ENCODE assay signal across 8 mouse cellular contexts in genomic region chr6:145276265-145276780, GRCm38 (mm10). TPM values are rescaled to one million over a fixed set of nuclear protein-coding genes. Genes with fewer than 3 reads are reported as not detected.
A peak's percentile ranks its signal among the peaks of the same experiment; 100 is the strongest.
DNase-seq lines count a peak whose midpoint lies in the region; ATAC-seq and TF ChIP-seq lines count a peak whose summit lies in the region.

No protein-coding gene starts in this region.

- no peaks in the 10 kb centered on the region for H3K9me3 ChIP-seq in hindbrain, embryonic 14.5 days (ENCODE audit: control insufficient read depth, low read length)
- no peaks in the 10 kb centered on the region for H3K9me3 ChIP-seq in limb, embryonic 15.5 days
- H3K9me3 ChIP-seq in midbrain, embryonic 15.5 days = no peaks in the 10 kb centered on the region

- 6% methylated on average over 17 of the region's 17 CpGs for WGBS in hindbrain, embryonic 14.5 days
- WGBS in limb, embryonic 15.5 days = 2% methylated on average over 17 of the region's 17 CpGs
- WGBS in midbrain, embryonic 15.5 days = 6% methylated on average over 17 of the region's 17 CpGs
- WGBS in spleen, adult 2 months = 4% methylated on average over 17 of the region's 17 CpGs

- no peak overlapping the region for H3K27ac ChIP-seq in hindbrain, embryonic 14.5 days
- no peak overlapping the region for H3K27ac ChIP-seq in limb, embryonic 15.5 days
- no peak overlapping the region for H3K27ac ChIP-seq in midbrain, embryonic 15.5 days
- peak overlapping the region; percentile 24 for H3K27ac ChIP-seq in spleen, adult 2 months (ENCODE audit: insufficient read depth, low read length)

- H3K27me3 ChIP-seq in hindbrain, embryonic 14.5 days (ENCODE audit: control insufficient read depth, insufficient read depth, low read length) = 0 out of 2 replicates have a peak, but pooled peaks cover 3% of the 10 kb centered on the region
- no peaks in the 10 kb centered on the region; the same call in 1 of the 2 replicates for H3K27me3 ChIP-seq in limb, embryonic 15.5 days
- H3K27me3 ChIP-seq in midbrain, embryonic 15.5 days (replicated peaks) = no peaks in the 10 kb centered on the region
- H3K27me3 ChIP-seq in spleen, adult 2 months (ENCODE audit: control insufficient read depth, insufficient read depth, low read length) = no peaks in the 10 kb centered on the region

- no peak overlapping the region for H3K4me3 ChIP-seq in hindbrain, embryonic 14.5 days (replicated peaks; ENCODE audit: low read length)
- H3K4me3 ChIP-seq in limb, embryonic 15.5 days = peak overlapping the region; percentile 13; the same call in 1 of the 2 replicates
- H3K4me3 ChIP-seq in midbrain, embryonic 15.5 days = no peak overlapping the region
- peak overlapping the region; percentile 22; the same call in 1 of the 2 replicates for H3K4me3 ChIP-seq in spleen, adult 2 months (ENCODE audit: extremely low read depth, insufficient read depth, insufficient read length)

- H3K36me3 ChIP-seq in hindbrain, embryonic 14.5 days (replicated peaks; ENCODE audit: control insufficient read depth, insufficient read depth) = no peaks in the 10 kb centered on the region
- H3K36me3 ChIP-seq in limb, embryonic 15.5 days = no peaks in the 10 kb centered on the region
- no peaks in the 10 kb centered on the region for H3K36me3 ChIP-seq in midbrain, embryonic 15.5 days (replicated peaks)
- no peaks in the 10 kb centered on the region for H3K36me3 ChIP-seq in spleen, adult 2 months (ENCODE audit: control insufficient read depth, insufficient read depth, low read length)

- DNase-seq in layer of hippocampus, adult 9-11 months = peak; percentile 63
- no peak for DNase-seq in layer of hippocampus, adult 9-10 months (ENCODE audit: low spot score)
- DNase-seq in cerebellum, adult 8-10 months = peak; percentile 41
- DNase-seq in gastrocnemius, adult 18-20 months (ENCODE audit: low spot score) = peak; percentile 56
- DNase-seq in hindbrain, embryonic 14.5 days (ENCODE audit: low spot score) = peak; percentile 61
- DNase-seq in spleen, adult 2 months (ENCODE audit: low read depth in 1 of 2, low spot score in 2 of 2) = peak; percentile 55 to 70

- no peak for ATAC-seq in hindbrain, embryonic 14.5 days (ENCODE audit: low FRiP score)
- no peak for ATAC-seq in limb, embryonic 15.5 days (ENCODE audit: insufficient number of reproducible peaks, low FRiP score, low TSS enrichment, low read depth)
- no peak for ATAC-seq in midbrain, embryonic 15.5 days (replicated peaks)

- no peaks in the 10 kb centered on the region; the same call in 1 of the 2 replicates for H3K4me1 ChIP-seq in hindbrain, embryonic 14.5 days (replicated peaks; ENCODE audit: control insufficient read depth, insufficient read depth, low read length)
- H3K4me1 ChIP-seq in limb, embryonic 15.5 days = peaks cover 8% of the 10 kb centered on the region
- no peaks in the 10 kb centered on the region for H3K4me1 ChIP-seq in midbrain, embryonic 15.5 days
- H3K4me1 ChIP-seq in spleen, adult 2 months (ENCODE audit: control insufficient read depth, insufficient read depth, insufficient read length) = peaks cover 3% of the 10 kb centered on the region; the same call in 1 of the 2 replicates

- H3K9ac ChIP-seq in hindbrain, embryonic 14.5 days = no peak overlapping the region
- H3K9ac ChIP-seq in limb, embryonic 15.5 days = no peak overlapping the region
- H3K9ac ChIP-seq in midbrain, embryonic 15.5 days = no peak overlapping the region

- TF ChIP-seq POLR2A in spleen, adult 2 months (IDR thresholded peaks at IDR 0.05; ENCODE audit: low read depth, low read length) = no peak

- no peak for TF ChIP-seq CTCF in spleen, adult 2 months (IDR thresholded peaks at IDR 0.05; ENCODE audit: extremely low read depth, insufficient read depth, insufficient read length, insufficient replicate concordance)

- H3K4me2 ChIP-seq in hindbrain, embryonic 14.5 days (replicated peaks) = peak overlapping the region; percentile 36
- peak overlapping the region; percentile 34 for H3K4me2 ChIP-seq in limb, embryonic 15.5 days
- peak overlapping the region; percentile 33; the same call in 1 of the 2 replicates for H3K4me2 ChIP-seq in midbrain, embryonic 15.5 days

RNA-seq across cellular contexts. Expression of gene Kras, which starts 26.3 kb away (rescaled TPM):
- 10 to 100 TPM; 12.5 to 21.4 TPM for total RNA-seq in gastrocnemius, adult 18-20 months (2021)
- polyA plus RNA-seq in hindbrain, embryonic 14.5 days (2014; fragmentation: Nextera tagmentation; extraction: Ambion mirVana) = 109 and 115 TPM in 2 replicates
- polyA plus RNA-seq in limb, embryonic 15.5 days (2015; fragmentation: Nextera tagmentation; extraction: Ambion mirVana) = 64.6 and 65.4 TPM in 2 replicates
- polyA plus RNA-seq in midbrain, embryonic 15.5 days (2015; fragmentation: Nextera tagmentation; extraction: Ambion mirVana) = 88.8 and 90.1 TPM in 2 replicates
- 11.1 and 14.1 TPM in 2 replicates for polyA plus RNA-seq in spleen, adult 2 months (2012; rRNA removed)

Comparison
In these comparisons a context has a peak if more than half of its experiments do, and no peak if none do; other contexts are left out.
1. H3K4me3 ChIP-seq: peak in limb, embryonic 15.5 days (single experiment) and spleen, adult 2 months (single experiment); none in hindbrain, embryonic 14.5 days (single experiment) and midbrain, embryonic 15.5 days (single experiment).
2. Peak in every context shown above with its lines, with median percentiles within 50 percentile points of each other: H3K4me2 ChIP-seq.